Mouse (Mus musculus): Measurements from ENCODE around the gene Fkbp2. TPM values are rescaled to one million over a fixed set of nuclear protein-coding genes. Genes with fewer than 3 reads are reported as not detected.

The Fkbp2 gene
- polyA plus RNA-seq, 1 experiment from 2014 or later = 88.3 TPM

GRCm38 (mm10) chr19:6989251-6989650, 8.9 kb upstream of the Fkbp2 start:
- peaks cover 60% of the 10 kb centered on the region for H3K4me1 ChIP-seq (replicated peaks)
- no peak for ATAC-seq (ENCODE audit: insufficient read depth)

GRCm38 (mm10) chr19:6987904-6988285, 7.6 kb upstream of the Fkbp2 start:
- H3K4me3 ChIP-seq (replicated peaks) = peak overlapping the region; percentile 76
- peak overlapping the region; percentile 100 for H3K4me2 ChIP-seq
- WGBS (ENCODE audit: insufficient replicate concordance) = 14% methylated on average over 8 of the region's 8 CpGs
- H3K27me3 ChIP-seq = no peaks in the 10 kb centered on the region
- peaks cover 51% of the 10 kb centered on the region for H3K4me1 ChIP-seq (replicated peaks)
- peak overlapping the region; percentile 81 for H3K9ac ChIP-seq
- peak overlapping the region; percentile 84; the same call in 1 of the 2 replicates for H3K27ac ChIP-seq (replicated peaks)
- no peaks in the 10 kb centered on the region for H3K9me3 ChIP-seq (replicated peaks)
- peaks cover 24% of the 10 kb centered on the region for H3K36me3 ChIP-seq (replicated peaks)
- ATAC-seq (ENCODE audit: insufficient read depth) = no peak

More at GRCm38 (mm10) chr19:6989251-6989650, 8.9 kb upstream of the Fkbp2 start:
- H3K9ac ChIP-seq = no peak overlapping the region
- no peaks in the 10 kb centered on the region for H3K9me3 ChIP-seq (replicated peaks)
- no peak overlapping the region for H3K4me2 ChIP-seq
- 84% methylated on average over 8 of the region's 8 CpGs for WGBS (ENCODE audit: insufficient replicate concordance)
- no peak overlapping the region for H3K4me3 ChIP-seq (replicated peaks)
- no peaks in the 10 kb centered on the region for H3K27me3 ChIP-seq
- H3K36me3 ChIP-seq (replicated peaks) = peaks cover 13% of the 10 kb centered on the region
- no peak overlapping the region for H3K27ac ChIP-seq (replicated peaks)

GRCm38 (mm10) chr19:6987061-6987903, 7.0 kb upstream of the Fkbp2 start, which contains the start of gene Vegfb:
Gene Vegfb, minus strand, starts transcription at chr19:6987651.
- Histone ChIP-seq H3K9me3 (replicated peaks) (no peaks in the 10 kb centered on the region), H3K4me2 (peak within 1 kb of the TSS; percentile 100), H3K27ac (replicated peaks) (peak within 1 kb of the TSS; percentile 84), H3K27me3 (no peaks in the 10 kb centered on the region), H3K36me3 (replicated peaks) (peaks cover 30% of the 10 kb centered on the region), H3K9ac (peak within 1 kb of the TSS; percentile 81), H3K4me1 (replicated peaks) (peaks cover 54% of the 10 kb centered on the region), H3K4me3 (replicated peaks) (peak within 1 kb of the TSS; percentile 76)
- peak; percentile 56 for ATAC-seq (ENCODE audit: insufficient read depth)
- WGBS (ENCODE audit: insufficient replicate concordance) = under 1% methylated on average over 84 of the region's 85 CpGs

- peaks cover 55% of the 10 kb centered on the region for H3K4me1 ChIP-seq (replicated peaks)
- peak overlapping the region; percentile 81; the same call in 1 of the 2 replicates for H3K9ac ChIP-seq
- H3K4me2 ChIP-seq = peak overlapping the region; percentile 100
- WGBS (ENCODE audit: insufficient replicate concordance) = 53% methylated on average over 10 of the region's 10 CpGs
- H3K27ac ChIP-seq (replicated peaks) = peak overlapping the region; percentile 84
- no peaks in the 10 kb centered on the region for H3K9me3 ChIP-seq (replicated peaks)
- H3K4me3 ChIP-seq (replicated peaks) = peak overlapping the region; percentile 76
- ATAC-seq (ENCODE audit: insufficient read depth) = peak; percentile 61
- peaks cover 33% of the 10 kb centered on the region for H3K36me3 ChIP-seq (replicated peaks)
- H3K27me3 ChIP-seq = no peaks in the 10 kb centered on the region
Observed at GRCm38 (mm10) chr19:6985951-6986708, 5.8 kb upstream of the Fkbp2 start.

- H3K9ac ChIP-seq = no peak overlapping the region
- no peaks in the 10 kb centered on the region for H3K9me3 ChIP-seq (replicated peaks)
- 84% methylated on average over 19 of the region's 19 CpGs for WGBS (ENCODE audit: insufficient replicate concordance)
- no peak for ATAC-seq (ENCODE audit: insufficient read depth)
- H3K36me3 ChIP-seq (replicated peaks) = peaks cover 33% of the 10 kb centered on the region
- H3K27me3 ChIP-seq = no peaks in the 10 kb centered on the region
- no peak overlapping the region; the same call in 1 of the 2 replicates for H3K4me2 ChIP-seq
- H3K4me1 ChIP-seq (replicated peaks) = peaks cover 58% of the 10 kb centered on the region
- no peak overlapping the region for H3K4me3 ChIP-seq (replicated peaks)
- 0 out of 2 replicates have a peak overlapping the region, but pooled peaks have one; percentile 29 for H3K27ac ChIP-seq (replicated peaks)
Observed at GRCm38 (mm10) chr19:6985300-6985699, 5.0 kb upstream of the Fkbp2 start.

- Histone ChIP-seq H3K4me3 (replicated peaks) (no peak overlapping the region), H3K27ac (replicated peaks) (no peak overlapping the region), H3K27me3 (no peaks in the 10 kb centered on the region), H3K36me3 (replicated peaks) (peaks cover 34% of the 10 kb centered on the region), H3K9me3 (replicated peaks) (no peaks in the 10 kb centered on the region), H3K9ac (no peak overlapping the region), H3K4me2 (no peak overlapping the region), H3K4me1 (replicated peaks) (peaks cover 66% of the 10 kb centered on the region)
- 82% methylated on average over 5 of the region's 5 CpGs for WGBS (ENCODE audit: insufficient replicate concordance)
- no peak for ATAC-seq (ENCODE audit: insufficient read depth)
Observed at GRCm38 (mm10) chr19:6983621-6984020, 3.3 kb upstream of the Fkbp2 start.

GRCm38 (mm10) chr19:6981465-6981864, 1.2 kb upstream of the Fkbp2 start:
- peak overlapping the region; percentile 98 for H3K4me2 ChIP-seq
- H3K9ac ChIP-seq = no peak overlapping the region; the same call in 1 of the 2 replicates
- peak overlapping the region; percentile 91 for H3K27ac ChIP-seq (replicated peaks)
- 84% methylated on average over 4 of the region's 4 CpGs for WGBS (ENCODE audit: insufficient replicate concordance)
- no peaks in the 10 kb centered on the region for H3K27me3 ChIP-seq
- peaks cover 66% of the 10 kb centered on the region for H3K4me1 ChIP-seq (replicated peaks)
- no peak for ATAC-seq (ENCODE audit: insufficient read depth)
- peaks cover 53% of the 10 kb centered on the region for H3K36me3 ChIP-seq (replicated peaks)
- no peaks in the 10 kb centered on the region for H3K9me3 ChIP-seq (replicated peaks)
- H3K4me3 ChIP-seq (replicated peaks) = peak overlapping the region; percentile 77

- Histone ChIP-seq H3K27ac (replicated peaks) (peak overlapping the region; percentile 91), H3K9ac (peak overlapping the region; percentile 78), H3K4me3 (replicated peaks) (peak overlapping the region; percentile 77), H3K4me2 (peak overlapping the region; percentile 98), H3K9me3 (replicated peaks) (no peaks in the 10 kb centered on the region), H3K27me3 (no peaks in the 10 kb centered on the region), H3K4me1 (replicated peaks) (peaks cover 65% of the 10 kb centered on the region), H3K36me3 (replicated peaks) (peaks cover 42% of the 10 kb centered on the region)
- 1% methylated on average over 59 of the region's 59 CpGs for WGBS (ENCODE audit: insufficient replicate concordance)
- peak; percentile 84 for ATAC-seq (ENCODE audit: insufficient read depth)
Observed at GRCm38 (mm10) chr19:6979486-6980380, 568 bp downstream of the Fkbp2 start.

- Histone ChIP-seq H3K4me3 (replicated peaks) (peak overlapping the region; percentile 77), H3K36me3 (replicated peaks) (peaks cover 38% of the 10 kb centered on the region), H3K9me3 (replicated peaks) (no peaks in the 10 kb centered on the region), H3K4me2 (peak overlapping the region; percentile 98), H3K27ac (replicated peaks) (peak overlapping the region; percentile 91), H3K4me1 (replicated peaks) (peaks cover 72% of the 10 kb centered on the region), H3K9ac (peak overlapping the region; percentile 71), H3K27me3 (no peaks in the 10 kb centered on the region)
- ATAC-seq (ENCODE audit: insufficient read depth) = no peak
- whole genome bisulfite sequencing (ENCODE audit: insufficient replicate concordance) = 7% methylated on average over 11 of the region's 11 CpGs
Observed at GRCm38 (mm10) chr19:6979001-6979479, 1.3 kb downstream of the Fkbp2 start.

GRCm38 (mm10) chr19:6978639-6978974, 1.7 kb downstream of the Fkbp2 start:
- Histone ChIP-seq H3K27me3 (no peaks in the 10 kb centered on the region), H3K4me2 (peak overlapping the region; percentile 98), H3K36me3 (replicated peaks) (peaks cover 33% of the 10 kb centered on the region), H3K4me3 (replicated peaks) (peak overlapping the region; percentile 77), H3K9me3 (replicated peaks) (no peaks in the 10 kb centered on the region), H3K27ac (replicated peaks) (peak overlapping the region; percentile 91), H3K9ac (peak overlapping the region; percentile 71), H3K4me1 (replicated peaks) (peaks cover 76% of the 10 kb centered on the region)
- WGBS (ENCODE audit: insufficient replicate concordance) = 32% methylated on average over 3 of the region's 3 CpGs
- ATAC-seq (ENCODE audit: insufficient read depth) = no peak
